Mouse (Mus musculus) central nervous system, embryonic 18 days (tissue): ENCODE results near the gene Gna15. TPM values are rescaled to one million over a fixed set of nuclear protein-coding genes. Genes with fewer than 3 reads are reported as not detected.

Experiments used
- polyA plus RNA-seq: library from polyadenylated mRNA; depleted of rRNA; stranded (reverse); fragments of >200 nt; gene quantifications from 2 replicates; pipeline ENCODE4 v1.2.3, GENCODE M21; 2012; rRNA removed

The Gna15 gene
- 0.74 and 0.98 TPM in 2 replicates for polyA plus RNA-seq

GRCm38 (mm10) chr10:81524051-81524605, at the start of gene Gna15:
Gene Gna15 (minus strand): TSS chr10:81524225.

GRCm38 (mm10) chr10:81559163-81559626, 35.2 kb upstream of the Gna15 start, which contains the start of gene Aes:
Gene Aes (plus strand): TSS chr10:81559488.

GRCm38 (mm10) chr10:81545161-81545747, 21.2 kb upstream of the Gna15 start, which contains the start of gene Gna11:
Gene Gna11 (minus strand): TSS chr10:81545190.

GRCm38 (mm10) chr10:81500032-81500431, 24.0 kb downstream of the Gna15 start, which contains the start of gene S1pr4:
Gene S1pr4 (minus strand): TSS chr10:81500132.

GRCm38 (mm10) chr10:81496264-81496901, 27.6 kb downstream of the Gna15 start, which contains the start of gene Ncln:
Gene Ncln (minus strand): TSS chr10:81496392.

GRCm38 (mm10) chr10:81482533-81482889, 41.5 kb downstream of the Gna15 start, which contains the start of gene Celf5:
Gene Celf5 (minus strand): TSS chr10:81482709.

GRCm38 (mm10) chr10:81455181-81455895, 68.7 kb downstream of the Gna15 start, which contains the start of gene Nfic:
Gene Nfic (minus strand): TSS chr10:81455635.

Other genes starting within 250 kb of the Gna15 start
- gene Tjp3, start 232.6 kb downstream of the Gna15 start, polyA plus RNA-seq = 4.7 and 5.7 TPM in 2 replicates
- 209 and 257 TPM in 2 replicates for gene Pip5k1c, start 231.3 kb downstream of the Gna15 start, polyA plus RNA-seq
- 31.3 and 32.6 TPM in 2 replicates for gene Cactin, start 203.1 kb downstream of the Gna15 start, polyA plus RNA-seq
- 2.9 and 3.2 TPM in 2 replicates for gene Tbxa2r, start 195.5 kb downstream of the Gna15 start, polyA plus RNA-seq
- gene Gipc3, start 181.0 kb downstream of the Gna15 start, polyA plus RNA-seq = 0.08 and 0.09 TPM in 2 replicates
- gene Hmg20b, start 173.7 kb downstream of the Gna15 start, polyA plus RNA-seq = 29.3 and 32.0 TPM in 2 replicates
- gene Mfsd12, start 166.7 kb downstream of the Gna15 start, polyA plus RNA-seq = 17.9 and 18.2 TPM in 2 replicates
- gene 4930404N11Rik, start 158.4 kb downstream of the Gna15 start, polyA plus RNA-seq = 0.48 TPM in 1 of 2 replicates, not detected in the other
- 138 and 139 TPM in 2 replicates for gene Fzr1, start 145.7 kb downstream of the Gna15 start, polyA plus RNA-seq
- 66.2 and 66.7 TPM in 2 replicates for gene Dohh, start 139.8 kb downstream of the Gna15 start, polyA plus RNA-seq
- 6.6 and 8.8 TPM in 2 replicates for gene Gm48551, start 139.8 kb downstream of the Gna15 start, polyA plus RNA-seq
- gene Gm48552, start 135.2 kb downstream of the Gna15 start, polyA plus RNA-seq = 7.0 and 10.1 TPM in 2 replicates
- 3.9 and 4.1 TPM in 2 replicates for gene Smim24, start 131.2 kb downstream of the Gna15 start, polyA plus RNA-seq
- gene Nfic, start 68.6 kb downstream of the Gna15 start, polyA plus RNA-seq = 8.6 and 8.9 TPM in 2 replicates
- 300 and 400 TPM in 2 replicates for gene Celf5, start 41.5 kb downstream of the Gna15 start, polyA plus RNA-seq
- 141 and 144 TPM in 2 replicates for gene Ncln, start 27.8 kb downstream of the Gna15 start, polyA plus RNA-seq
- gene S1pr4, start 24.1 kb downstream of the Gna15 start, polyA plus RNA-seq = 0.23 and 0.24 TPM in 2 replicates
- 115 and 121 TPM in 2 replicates for gene Gna11, start 21.0 kb upstream of the Gna15 start, polyA plus RNA-seq
- 591 and 640 TPM in 2 replicates for gene Aes, start 35.3 kb upstream of the Gna15 start, polyA plus RNA-seq
- gene Tle2, start 50.3 kb upstream of the Gna15 start, polyA plus RNA-seq = 117 and 122 TPM in 2 replicates
- 9.6 and 12.3 TPM in 2 replicates for gene Tle6, start 76.8 kb upstream of the Gna15 start, polyA plus RNA-seq
- gene BC025920, start 82.0 kb upstream of the Gna15 start, polyA plus RNA-seq = 3.9 and 4.6 TPM in 2 replicates
- gene Sirt6, start 103.6 kb upstream of the Gna15 start, polyA plus RNA-seq = 45.2 and 51.5 TPM in 2 replicates
- gene Ankrd24, start 104.3 kb upstream of the Gna15 start, polyA plus RNA-seq = 121 and 135 TPM in 2 replicates
- 3.8 and 4.0 TPM in 2 replicates for gene Gm10778, start 124.8 kb upstream of the Gna15 start, polyA plus RNA-seq
- 6.7 and 7.2 TPM in 2 replicates for gene Zfp433, start 180.6 kb upstream of the Gna15 start, polyA plus RNA-seq
- gene Gm3055, start 246.9 kb upstream of the Gna15 start, polyA plus RNA-seq = 11.3 and 14.0 TPM in 2 replicates